Mouse (Mus musculus): Measurements from ENCODE around the gene Cdk8.

Cdk8 gene

GRCm38 (mm10) chr5:146280012-146280411 is 49.0 kb downstream of the Cdk8 start:
- no peak for DNase-seq (ENCODE audit: low read depth, low spot score)

- no peak for DNase-seq (ENCODE audit: low read depth, low spot score)
Observed at GRCm38 (mm10) chr5:146281241-146281818, 50.3 kb downstream of the Cdk8 start.

- DNase-seq (ENCODE audit: low read depth, low spot score), result no peak
Observed at GRCm38 (mm10) chr5:146281884-146282579, 51.0 kb downstream of the Cdk8 start.

GRCm38 (mm10) chr5:146283899-146284298 is 52.9 kb downstream of the Cdk8 start:
- no peak for DNase-seq (ENCODE audit: low read depth, low spot score)

- no peak for DNase-seq (ENCODE audit: low read depth, low spot score)
Observed at GRCm38 (mm10) chr5:146287416-146287815, 56.4 kb downstream of the Cdk8 start.

- peak; percentile 54 for DNase-seq (ENCODE audit: low read depth, low spot score)
Observed at GRCm38 (mm10) chr5:146288048-146288501, 57.0 kb downstream of the Cdk8 start.

- no peak for DNase-seq (ENCODE audit: low read depth, low spot score)
Observed at GRCm38 (mm10) chr5:146289921-146290320, 58.9 kb downstream of the Cdk8 start.

GRCm38 (mm10) chr5:146290446-146290845 is 59.4 kb downstream of the Cdk8 start:
- DNase-seq (ENCODE audit: low read depth, low spot score), result no peak

GRCm38 (mm10) chr5:146291560-146291959 is 60.5 kb downstream of the Cdk8 start:
- DNase-seq (ENCODE audit: low read depth, low spot score), result no peak

GRCm38 (mm10) chr5:146292896-146293680 is 62.1 kb downstream of the Cdk8 start:
- no peak for DNase-seq (ENCODE audit: low read depth, low spot score)

- no peak for DNase-seq (ENCODE audit: low read depth, low spot score)
Observed at GRCm38 (mm10) chr5:146293919-146294700, 63.1 kb downstream of the Cdk8 start.

GRCm38 (mm10) chr5:146294834-146295233 is 63.8 kb downstream of the Cdk8 start:
- DNase-seq (ENCODE audit: low read depth, low spot score), result no peak

GRCm38 (mm10) chr5:146298807-146299519 is 67.9 kb downstream of the Cdk8 start:
- no peak for DNase-seq (ENCODE audit: low read depth, low spot score)

GRCm38 (mm10) chr5:146299520-146299870 is 68.5 kb downstream of the Cdk8 start:
- DNase-seq (ENCODE audit: low read depth, low spot score), result no peak

GRCm38 (mm10) chr5:146303470-146303869 is 72.4 kb downstream of the Cdk8 start:
- no peak for DNase-seq (ENCODE audit: low read depth, low spot score)

GRCm38 (mm10) chr5:146307046-146307743 is 76.2 kb downstream of the Cdk8 start:
- DNase-seq (ENCODE audit: low read depth, low spot score), result no peak

- no peak for DNase-seq (ENCODE audit: low read depth, low spot score)
Observed at GRCm38 (mm10) chr5:146307744-146308096, 76.7 kb downstream of the Cdk8 start.

GRCm38 (mm10) chr5:146314538-146314937 is 83.5 kb downstream of the Cdk8 start:
- no peak for DNase-seq (ENCODE audit: low read depth, low spot score)

GRCm38 (mm10) chr5:146315268-146315921 is 84.4 kb downstream of the Cdk8 start:
- DNase-seq (ENCODE audit: low read depth, low spot score), result no peak

- no peak for DNase-seq (ENCODE audit: low read depth, low spot score)
Observed at GRCm38 (mm10) chr5:146316316-146316715, 85.3 kb downstream of the Cdk8 start.
